Mouse (Mus musculus): ENCODE results near the gene Cnp. TPM values are rescaled to one million over a fixed set of nuclear protein-coding genes. Genes with fewer than 3 reads are reported as not detected.

The Cnp gene
- polyA plus RNA-seq, 1 experiment from 2014 or later = 20.3 TPM

- H3K36me3 ChIP-seq (ENCODE audit: control insufficient read depth, insufficient read depth, low read length) = no peaks in the 10 kb centered on the region
- no peaks in the 10 kb centered on the region for H3K9me3 ChIP-seq (ENCODE audit: control insufficient read depth, low read length)
- no peak for ATAC-seq (replicated peaks; ENCODE audit: low FRiP score)
- no peak overlapping the region for H3K4me2 ChIP-seq (ENCODE audit: low read depth, low read length, severe bottlenecking)
- peaks cover 3% of the 10 kb centered on the region; the same call in 1 of the 2 replicates for H3K4me1 ChIP-seq (replicated peaks; ENCODE audit: control insufficient read depth, insufficient read depth, low read length)
- no peak overlapping the region for H3K4me3 ChIP-seq (ENCODE audit: low read depth, low read length)
- no peak overlapping the region for H3K27ac ChIP-seq (ENCODE audit: low read depth, low read length)
- H3K9ac ChIP-seq (ENCODE audit: low read length) = no peak overlapping the region
- DNase-seq (ENCODE audit: low spot score) = no peak
- 85% methylated on average over 6 of the region's 6 CpGs for WGBS
- H3K27me3 ChIP-seq (ENCODE audit: control insufficient read depth, insufficient read depth, low read length) = no peaks in the 10 kb centered on the region
Measured at GRCm38 (mm10) chr11:100546955-100547354, 27.7 kb upstream of the Cnp start.

- 80% methylated on average over 6 of the region's 6 CpGs for WGBS
- DNase-seq (ENCODE audit: low spot score) (no peak), ATAC-seq (replicated peaks; ENCODE audit: low FRiP score) (no peak)
- Histone ChIP-seq H3K36me3 (ENCODE audit: control insufficient read depth, insufficient read depth, low read length) (no peaks in the 10 kb centered on the region), H3K27me3 (ENCODE audit: control insufficient read depth, insufficient read depth, low read length) (no peaks in the 10 kb centered on the region), H3K4me3 (ENCODE audit: low read depth, low read length) (no peak overlapping the region), H3K4me2 (ENCODE audit: low read depth, low read length, severe bottlenecking) (no peak overlapping the region), H3K9me3 (ENCODE audit: control insufficient read depth, low read length) (no peaks in the 10 kb centered on the region), H3K27ac (ENCODE audit: low read depth, low read length) (no peak overlapping the region), H3K4me1 (replicated peaks; ENCODE audit: control insufficient read depth, insufficient read depth, low read length) (peaks cover 3% of the 10 kb centered on the region; the same call in 1 of the 2 replicates), H3K9ac (ENCODE audit: low read length) (no peak overlapping the region)
Measured at GRCm38 (mm10) chr11:100548141-100548540, 26.6 kb upstream of the Cnp start.

- ATAC-seq (replicated peaks; ENCODE audit: low FRiP score) = no peak
- H3K4me3 ChIP-seq (ENCODE audit: low read depth, low read length) = no peak overlapping the region
- no peak overlapping the region for H3K9ac ChIP-seq (ENCODE audit: low read length)
- peaks cover 3% of the 10 kb centered on the region; the same call in 1 of the 2 replicates for H3K4me1 ChIP-seq (replicated peaks; ENCODE audit: control insufficient read depth, insufficient read depth, low read length)
- H3K27me3 ChIP-seq (ENCODE audit: control insufficient read depth, insufficient read depth, low read length) = no peaks in the 10 kb centered on the region
- H3K36me3 ChIP-seq (ENCODE audit: control insufficient read depth, insufficient read depth, low read length) = no peaks in the 10 kb centered on the region
- H3K27ac ChIP-seq (ENCODE audit: low read depth, low read length) = no peak overlapping the region
- H3K9me3 ChIP-seq (ENCODE audit: control insufficient read depth, low read length) = no peaks in the 10 kb centered on the region
- DNase-seq (ENCODE audit: low spot score) = no peak
- WGBS = 87% methylated on average over 8 of the region's 8 CpGs
- H3K4me2 ChIP-seq (ENCODE audit: low read depth, low read length, severe bottlenecking) = no peak overlapping the region
Measured at GRCm38 (mm10) chr11:100549466-100549865, 25.2 kb upstream of the Cnp start.

GRCm38 (mm10) chr11:100550101-100550500, 24.6 kb upstream of the Cnp start:
- Histone ChIP-seq H3K4me1 (replicated peaks; ENCODE audit: control insufficient read depth, insufficient read depth, low read length) (peaks cover under 1% of the 10 kb centered on the region; the same call in 1 of the 2 replicates), H3K4me3 (ENCODE audit: low read depth, low read length) (no peak overlapping the region), H3K27me3 (ENCODE audit: control insufficient read depth, insufficient read depth, low read length) (no peaks in the 10 kb centered on the region), H3K4me2 (ENCODE audit: low read depth, low read length, severe bottlenecking) (no peak overlapping the region), H3K36me3 (ENCODE audit: control insufficient read depth, insufficient read depth, low read length) (no peaks in the 10 kb centered on the region), H3K9ac (ENCODE audit: low read length) (no peak overlapping the region), H3K9me3 (ENCODE audit: control insufficient read depth, low read length) (no peaks in the 10 kb centered on the region), H3K27ac (ENCODE audit: low read depth, low read length) (no peak overlapping the region)
- ATAC-seq (replicated peaks; ENCODE audit: low FRiP score) = no peak
- WGBS = 86% methylated on average over 6 of the region's 6 CpGs
- no peak for DNase-seq (ENCODE audit: low spot score)

GRCm38 (mm10) chr11:100552842-100553241, 21.9 kb upstream of the Cnp start:
- Histone ChIP-seq H3K4me1 (replicated peaks; ENCODE audit: control insufficient read depth, insufficient read depth, low read length) (no peaks in the 10 kb centered on the region), H3K27ac (ENCODE audit: low read depth, low read length) (no peak overlapping the region), H3K4me3 (ENCODE audit: low read depth, low read length) (no peak overlapping the region), H3K36me3 (ENCODE audit: control insufficient read depth, insufficient read depth, low read length) (no peaks in the 10 kb centered on the region), H3K9ac (ENCODE audit: low read length) (no peak overlapping the region), H3K9me3 (ENCODE audit: control insufficient read depth, low read length) (no peaks in the 10 kb centered on the region), H3K4me2 (ENCODE audit: low read depth, low read length, severe bottlenecking) (no peak overlapping the region), H3K27me3 (ENCODE audit: control insufficient read depth, insufficient read depth, low read length) (no peaks in the 10 kb centered on the region)
- 83% methylated on average over 4 of the region's 4 CpGs for WGBS
- DNase-seq (ENCODE audit: low spot score) = no peak
- ATAC-seq (replicated peaks; ENCODE audit: low FRiP score) = no peak

- no peak overlapping the region for H3K27ac ChIP-seq (ENCODE audit: low read depth, low read length)
- peak; percentile 66 for DNase-seq (ENCODE audit: low spot score)
- no peak overlapping the region for H3K9ac ChIP-seq (ENCODE audit: low read length)
- H3K4me3 ChIP-seq (ENCODE audit: low read depth, low read length) = no peak overlapping the region
- H3K9me3 ChIP-seq (ENCODE audit: control insufficient read depth, low read length) = no peaks in the 10 kb centered on the region
- no peaks in the 10 kb centered on the region for H3K36me3 ChIP-seq (ENCODE audit: control insufficient read depth, insufficient read depth, low read length)
- peak overlapping the region; percentile 32; the same call in 1 of the 2 replicates for H3K4me2 ChIP-seq (ENCODE audit: low read depth, low read length, severe bottlenecking)
- no peaks in the 10 kb centered on the region for H3K27me3 ChIP-seq (ENCODE audit: control insufficient read depth, insufficient read depth, low read length)
- ATAC-seq (replicated peaks; ENCODE audit: low FRiP score) = peak; percentile 53; the same call in 1 of the 2 replicates
- no peaks in the 10 kb centered on the region for H3K4me1 ChIP-seq (replicated peaks; ENCODE audit: control insufficient read depth, insufficient read depth, low read length)
- 20% methylated on average over 11 of the region's 11 CpGs for WGBS
Measured at GRCm38 (mm10) chr11:100555583-100555982, 19.1 kb upstream of the Cnp start.

- Histone ChIP-seq H3K9me3 (ENCODE audit: control insufficient read depth, low read length) (no peaks in the 10 kb centered on the region), H3K4me3 (ENCODE audit: low read depth, low read length) (no peak overlapping the region), H3K4me1 (replicated peaks; ENCODE audit: control insufficient read depth, insufficient read depth, low read length) (no peaks in the 10 kb centered on the region), H3K36me3 (ENCODE audit: control insufficient read depth, insufficient read depth, low read length) (no peaks in the 10 kb centered on the region), H3K27ac (ENCODE audit: low read depth, low read length) (no peak overlapping the region), H3K9ac (ENCODE audit: low read length) (no peak overlapping the region), H3K4me2 (ENCODE audit: low read depth, low read length, severe bottlenecking) (no peak overlapping the region), H3K27me3 (ENCODE audit: control insufficient read depth, insufficient read depth, low read length) (no peaks in the 10 kb centered on the region)
- ATAC-seq (replicated peaks; ENCODE audit: low FRiP score) (no peak), DNase-seq (ENCODE audit: low spot score) (no peak)
- WGBS = 78% methylated on average over 3 of the region's 3 CpGs
Measured at GRCm38 (mm10) chr11:100557563-100557962, 17.1 kb upstream of the Cnp start.

- H3K9me3 ChIP-seq (ENCODE audit: control insufficient read depth, low read length) = no peaks in the 10 kb centered on the region
- 53% methylated on average over 7 of the region's 7 CpGs for WGBS
- H3K36me3 ChIP-seq (ENCODE audit: control insufficient read depth, insufficient read depth, low read length) = no peaks in the 10 kb centered on the region
Measured at GRCm38 (mm10) chr11:100559476-100559875, 15.2 kb upstream of the Cnp start.

GRCm38 (mm10) chr11:100561748-100562147, 13.0 kb upstream of the Cnp start:
- no peak for ATAC-seq (replicated peaks; ENCODE audit: low FRiP score)
- WGBS = 37% methylated on average over 5 of the region's 5 CpGs
- no peaks in the 10 kb centered on the region for H3K36me3 ChIP-seq (ENCODE audit: control insufficient read depth, insufficient read depth, low read length)

More at GRCm38 (mm10) chr11:100559476-100559875, 15.2 kb upstream of the Cnp start:
- no peaks in the 10 kb centered on the region for H3K27me3 ChIP-seq (ENCODE audit: control insufficient read depth, insufficient read depth, low read length)
- no peak overlapping the region for H3K9ac ChIP-seq (ENCODE audit: low read length)
- no peak overlapping the region for H3K4me3 ChIP-seq (ENCODE audit: low read depth, low read length)
- DNase-seq (ENCODE audit: low spot score) (no peak), ATAC-seq (replicated peaks; ENCODE audit: low FRiP score) (no peak)
- H3K4me1 ChIP-seq (replicated peaks; ENCODE audit: control insufficient read depth, insufficient read depth, low read length) = no peaks in the 10 kb centered on the region
- no peak overlapping the region for H3K27ac ChIP-seq (ENCODE audit: low read depth, low read length)
- no peak overlapping the region for H3K4me2 ChIP-seq (ENCODE audit: low read depth, low read length, severe bottlenecking)

More at GRCm38 (mm10) chr11:100561748-100562147, 13.0 kb upstream of the Cnp start:
- Histone ChIP-seq H3K4me3 (ENCODE audit: low read depth, low read length) (no peak overlapping the region), H3K4me1 (replicated peaks; ENCODE audit: control insufficient read depth, insufficient read depth, low read length) (no peaks in the 10 kb centered on the region), H3K9me3 (ENCODE audit: control insufficient read depth, low read length) (no peaks in the 10 kb centered on the region), H3K27ac (ENCODE audit: low read depth, low read length) (no peak overlapping the region), H3K4me2 (ENCODE audit: low read depth, low read length, severe bottlenecking) (no peak overlapping the region), H3K9ac (ENCODE audit: low read length) (no peak overlapping the region), H3K27me3 (ENCODE audit: control insufficient read depth, insufficient read depth, low read length) (no peaks in the 10 kb centered on the region)
- no peak for DNase-seq (ENCODE audit: low spot score)

All from forebrain, embryonic 11.5 days (tissue).